Mouse (Mus musculus) layer of hippocampus, postnatal 10 days (tissue): ENCODE data around the gene Dgcr2. TPM values are rescaled to one million over a fixed set of nuclear protein-coding genes. Genes with fewer than 3 reads are reported as not detected.

Experiments used
- DNase-seq, 2 experiments: peaks; one replicate each; pipeline ENCODE4 v3.0.0; 2021; ENCODE audit warnings: low spot score in 2 of 2
- total RNA-seq, 2 experiments: library from RNA; stranded (reverse); gene quantifications; 2 replicates each; pipeline ENCODE4 v1.2.3; 2021

Dgcr2 gene
- total RNA-seq, 2 experiments from 2014 or later, result 109 to 114 TPM

DNA sequence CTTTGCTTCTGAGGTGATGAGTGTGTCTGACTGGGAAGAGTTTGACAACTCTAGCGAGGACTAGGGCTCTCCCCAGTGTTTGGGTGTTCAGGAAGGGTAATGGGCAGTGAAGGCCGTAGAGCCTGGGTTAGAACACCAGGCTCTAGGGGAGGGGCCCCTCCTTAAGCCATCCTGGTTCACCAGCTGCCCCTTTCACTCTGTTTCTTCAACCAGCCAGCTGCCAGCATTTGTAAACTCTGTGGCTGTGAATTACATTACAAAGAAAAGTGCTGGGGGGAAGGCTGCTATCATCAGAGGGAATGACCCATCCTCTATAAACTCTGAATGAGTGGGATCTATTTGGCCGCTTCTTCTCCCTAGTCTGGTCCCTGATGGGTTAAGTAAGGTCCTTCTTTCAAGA, 105.6 kb downstream of the Dgcr2 start:
- DNase-seq, result no peak

Other genes with a start within 250 kb of the Dgcr2 start
- gene Med15, start 165.7 kb downstream of the Dgcr2 start, total RNA-seq, result 10 to 100 TPM; 66.2 to 69.6 TPM
- 100 to 1,000 TPM; 108 TPM for gene Klhl22, start 138.9 kb downstream of the Dgcr2 start, total RNA-seq
- 1 to 10 TPM; 4.7 to 5.0 TPM for gene Scarf2, start 101.3 kb downstream of the Dgcr2 start, total RNA-seq
- 1 to 10 TPM; 4.5 to 5.8 TPM for gene B830017H08Rik, start 65.4 kb downstream of the Dgcr2 start, total RNA-seq
- gene Car15, start 60.2 kb downstream of the Dgcr2 start, total RNA-seq, result 1 to 10 TPM; 7.5 to 9.2 TPM
- 1 to 10 TPM; 1.3 to 1.7 TPM for gene Gm20518, start 6.9 kb downstream of the Dgcr2 start, total RNA-seq
- under 1 TPM in 1 of 2 experiments, not detected in 1; 0.09 TPM for gene Tssk1, start 4.3 kb downstream of the Dgcr2 start, total RNA-seq
- gene Tssk2, start 75 bp upstream of the Dgcr2 start, total RNA-seq, result not detected
- 10 to 100 TPM; 31.7 to 33.5 TPM for gene Ess2, start 12.8 kb upstream of the Dgcr2 start, total RNA-seq
- not detected for gene Gsc2, start 16.5 kb upstream of the Dgcr2 start, total RNA-seq
- gene Slc25a1, start 29.7 kb upstream of the Dgcr2 start, total RNA-seq, result 10 to 100 TPM; 78.3 to 87.2 TPM
- not detected for gene Vpreb2, start 81.9 kb upstream of the Dgcr2 start, total RNA-seq
- 100 to 1,000 TPM in 1 of 2 experiments, 10 to 100 TPM in 1; 87.0 to 112 TPM for gene Dgcr6, start 154.3 kb upstream of the Dgcr2 start, total RNA-seq
- gene Prodh, start 191.6 kb upstream of the Dgcr2 start, total RNA-seq, result 10 to 100 TPM; 15.8 to 17.3 TPM
- gene Rtn4r, start 229.1 kb upstream of the Dgcr2 start, total RNA-seq, result 10 to 100 TPM; 76.3 to 78.0 TPM